Comparison of ENCODE assay signal across 16 mouse cellular contexts in the genomic region with DNA sequence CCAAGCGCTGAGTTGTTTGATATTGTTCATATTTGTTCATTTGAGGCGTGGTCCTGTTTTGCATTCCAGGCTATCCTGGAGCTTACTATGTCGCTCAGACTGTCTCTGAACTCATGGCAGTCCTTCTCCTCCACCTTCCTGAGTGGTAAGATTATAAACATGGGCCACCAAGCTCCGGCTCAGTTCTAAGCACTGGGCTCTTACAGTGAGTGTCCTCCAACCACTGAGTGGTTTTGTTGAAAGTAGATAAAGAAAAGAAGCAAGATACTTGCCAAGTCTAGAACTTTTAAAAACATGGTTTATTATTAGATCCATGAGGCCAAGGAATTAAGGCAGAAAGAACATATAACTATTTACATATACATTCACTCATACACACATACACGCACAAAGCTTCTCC.
"Had no signal": no experiment of that assay in that cellular context is flagged by ENCODE, and none has a peak within 500 bp of the region (broad histone marks: within the 10 kb centered on the region; RNA-seq: fewer than 3 reads in every experiment).

No protein-coding gene starts in this region.

- H3K27me3 ChIP-seq: neural tube, embryonic 13.5 days; neural tube, embryonic 15.5 days; stomach, embryonic 15.5 days had no signal

- DNase-seq: retina, postnatal 1 day; right cerebral cortex, adult 18-20 months; right cerebral cortex, postnatal 14 days; right cerebral cortex, postnatal 25 days; right cerebral cortex, postnatal 4 days; spleen, adult 18-20 months; thymus, adult 18-20 months; thymus, adult 2 months; thymus, postnatal 14 days; thymus, postnatal 25 days; thymus, postnatal 36 days; thymus, postnatal 4 days had no signal

- H3K36me3 ChIP-seq: neural tube, embryonic 13.5 days; neural tube, embryonic 15.5 days; stomach, embryonic 15.5 days had no signal

- H3K4me3 ChIP-seq: neural tube, embryonic 13.5 days; neural tube, embryonic 15.5 days; stomach, embryonic 15.5 days had no signal

- H3K4me1 ChIP-seq: neural tube, embryonic 13.5 days; neural tube, embryonic 15.5 days; stomach, embryonic 15.5 days had no signal

- H3K4me2 ChIP-seq: neural tube, embryonic 13.5 days; neural tube, embryonic 15.5 days; stomach, embryonic 15.5 days had no signal

- H3K9ac ChIP-seq: neural tube, embryonic 13.5 days; neural tube, embryonic 15.5 days; stomach, embryonic 15.5 days had no signal

- H3K27ac ChIP-seq: neural tube, embryonic 13.5 days; neural tube, embryonic 15.5 days; stomach, embryonic 15.5 days; stomach, postnatal 0 days had no signal

- H3K9me3 ChIP-seq: neural tube, embryonic 13.5 days; neural tube, embryonic 15.5 days; stomach, embryonic 15.5 days had no signal
